Mouse (Mus musculus) granulocyte monocyte progenitor cell, adult 5-6 weeks (primary cell): ENCODE results near the gene Sepsecs. TPM values are rescaled to one million over a fixed set of nuclear protein-coding genes. Genes with fewer than 3 reads are reported as not detected.

ENCODE experiments used
- ATAC-seq: replicated peaks from 2 replicates; pipeline ENCODE4 v1.8.0; 2016; ENCODE audit warnings: mild to moderate bottlenecking, moderate TSS enrichment, inconsistent platforms; ENCODE audit not compliant: poor library complexity, severe bottlenecking
- total RNA-seq, 2 experiments: library from RNA; stranded (forward) in 1 of 2; stranded (reverse) in 1 of 2; fragments of 200-712, 200-1000 nt in 1 of 2; fragments of >200 nt in 1 of 2; fragmentation: Nextera tagmentation in 1 of 2; gene quantifications; 2 replicates each; pipeline ENCODE4 v1.2.3; 2014 to 2017

Sepsecs gene
- total RNA-seq, 2 experiments from 2014 or later: 11.6 to 13.7 TPM

DNA sequence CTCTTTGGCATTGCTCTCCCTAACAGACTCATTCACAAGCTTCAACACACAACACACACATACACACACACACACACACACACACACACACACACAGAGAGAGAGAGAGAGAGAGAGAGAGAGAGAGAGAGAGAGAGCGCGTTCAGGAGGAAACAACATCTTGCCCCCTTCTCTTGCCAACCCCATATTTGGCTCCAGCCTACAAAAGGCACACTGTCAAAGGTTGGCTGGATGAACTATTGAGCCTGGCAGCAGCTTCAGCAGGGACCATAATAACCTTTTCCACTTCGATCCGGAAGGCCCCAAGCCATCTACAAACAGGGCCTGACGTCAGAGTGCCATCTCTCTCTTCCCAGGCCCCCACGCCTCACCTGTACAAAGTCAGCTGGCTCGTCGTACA, 56.7 kb downstream of the Sepsecs start:
- no peak for ATAC-seq

DNA sequence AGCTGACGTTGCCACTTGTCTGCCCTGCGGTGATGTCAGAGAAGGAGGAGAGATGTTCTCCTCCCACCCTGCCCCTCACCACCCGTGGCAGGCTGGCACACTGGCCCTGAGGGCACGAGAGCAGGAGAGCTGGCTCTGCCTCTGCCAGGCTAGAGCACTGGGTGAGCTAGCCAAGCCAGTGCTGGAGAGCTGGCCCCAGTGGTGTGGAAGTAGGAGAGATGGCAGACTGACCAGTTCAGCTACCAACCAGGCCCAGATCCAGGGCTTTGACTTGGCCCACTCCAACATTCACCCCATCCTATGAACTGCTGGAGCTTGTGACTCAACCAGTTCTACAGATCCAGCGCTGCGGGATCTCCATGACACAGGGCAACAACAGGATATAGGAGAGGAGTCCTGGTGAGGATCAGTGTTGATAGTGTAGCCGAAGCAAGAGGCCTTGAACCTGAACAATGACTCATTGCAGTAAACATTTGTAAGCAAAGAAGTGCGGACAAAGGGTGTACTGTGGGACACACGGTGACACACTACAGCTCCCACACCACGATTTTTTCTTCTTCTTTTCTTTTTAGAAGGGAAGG, 58.1 kb downstream of the Sepsecs start:
- no peak for ATAC-seq

DNA sequence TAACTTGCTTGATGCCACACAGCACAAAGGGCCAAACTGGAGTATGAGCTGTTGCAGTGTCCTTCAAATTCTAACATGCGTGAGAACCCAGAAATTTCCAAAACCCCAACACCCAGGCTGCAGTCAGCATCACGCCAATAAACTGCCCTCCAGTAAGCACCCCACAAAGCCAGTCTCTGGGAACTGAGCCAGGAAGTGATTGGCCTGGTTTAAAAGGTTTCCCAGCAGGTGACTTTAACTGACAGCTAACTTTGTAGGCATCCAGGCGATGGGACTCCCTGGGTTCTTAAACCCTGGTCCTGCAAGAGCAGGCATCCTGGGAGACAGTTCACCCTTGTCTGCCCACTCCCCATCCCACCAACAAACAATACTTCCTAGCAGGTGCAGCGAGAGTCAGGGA, 59.2 kb downstream of the Sepsecs start:
- ATAC-seq: no peak

DNA sequence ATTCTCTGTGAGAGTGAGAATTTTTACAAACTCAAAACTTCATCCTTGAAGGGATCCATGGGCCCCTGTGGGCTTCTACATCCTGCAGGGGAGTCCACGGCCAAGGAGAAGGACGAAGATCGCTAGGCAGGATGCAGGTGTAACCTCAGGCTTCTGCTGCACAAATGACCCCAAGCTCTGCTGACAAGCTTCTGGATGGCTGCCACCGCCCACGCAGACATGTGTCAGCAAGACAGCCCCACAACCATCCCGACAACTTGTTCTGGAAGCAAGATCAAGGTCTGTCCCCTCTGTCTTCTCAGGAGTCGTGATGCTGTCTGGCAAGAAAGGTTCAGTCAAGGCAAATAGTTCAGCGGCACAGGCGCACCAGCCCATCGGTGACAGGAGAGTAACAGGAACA, 59.8 kb downstream of the Sepsecs start:
- ATAC-seq: no peak

DNA sequence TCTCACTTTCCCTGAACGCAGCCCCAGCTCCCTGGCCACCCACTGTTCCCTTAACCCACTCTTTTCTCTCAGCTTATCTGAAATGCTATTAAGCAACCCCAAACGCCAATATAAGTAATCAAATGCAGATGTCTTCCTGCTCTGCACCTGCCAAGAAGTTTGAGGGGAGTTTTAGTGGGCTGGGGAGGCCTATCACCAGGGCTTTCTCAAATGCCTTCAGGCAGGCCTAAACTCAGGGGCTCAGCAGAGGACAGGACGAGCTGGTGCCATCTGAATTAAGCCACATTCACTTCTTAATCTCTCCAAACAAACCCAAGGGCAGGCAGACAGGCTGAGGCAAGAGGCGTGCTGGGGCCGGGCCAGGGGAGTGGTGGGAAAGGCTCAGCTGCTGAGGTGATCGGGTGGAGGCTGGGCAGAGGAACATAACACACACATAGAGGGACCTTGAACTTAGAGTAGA, 64.9 kb downstream of the Sepsecs start:
- ATAC-seq: no peak

DNA sequence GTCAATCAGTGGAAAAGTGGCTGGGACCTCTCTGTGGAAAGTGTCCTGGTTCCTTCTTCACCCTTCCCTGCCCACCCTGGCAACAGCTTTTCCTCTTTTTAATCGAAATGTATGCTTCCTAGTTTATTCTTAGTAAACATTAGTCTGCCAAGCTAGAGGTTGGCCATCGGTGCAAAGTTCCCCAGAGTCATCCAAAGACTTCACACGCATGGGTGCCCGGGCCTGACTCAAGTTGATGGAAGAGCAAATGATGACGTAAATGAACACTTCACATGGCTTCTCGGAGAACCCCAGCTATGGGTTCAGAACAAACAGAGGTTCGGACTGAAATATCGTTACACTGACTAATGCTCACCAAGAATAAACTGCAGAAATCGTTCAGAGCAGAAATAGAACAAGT, 78.9 kb downstream of the Sepsecs start:
- no peak for ATAC-seq

Other genes starting within 250 kb of the Sepsecs start
- gene Ccdc149, start 198.2 kb downstream of the Sepsecs start, total RNA-seq (2014; fragmentation: Nextera tagmentation): 1.9 and 5.3 TPM in 2 replicates
- 3.1 and 3.7 TPM in 2 replicates for gene Ccdc149, start 198.2 kb downstream of the Sepsecs start, total RNA-seq (2017)
- gene Lgi2, start 103.2 kb downstream of the Sepsecs start, total RNA-seq (2014; fragmentation: Nextera tagmentation): not detected in 2 replicates
- not detected in 2 replicates for gene Lgi2, start 103.2 kb downstream of the Sepsecs start, total RNA-seq (2017)
- 25.9 and 31.2 TPM in 2 replicates for gene Pi4k2b, start 71.9 kb upstream of the Sepsecs start, total RNA-seq (2014; fragmentation: Nextera tagmentation)
- gene Pi4k2b, start 71.9 kb upstream of the Sepsecs start, total RNA-seq (2017): 35.9 and 38.8 TPM in 2 replicates
- gene Zcchc4, start 105.7 kb upstream of the Sepsecs start, total RNA-seq (2014; fragmentation: Nextera tagmentation): 28.0 and 31.4 TPM in 2 replicates
- 30.3 and 31.9 TPM in 2 replicates for gene Zcchc4, start 105.7 kb upstream of the Sepsecs start, total RNA-seq (2017)
- gene Anapc4, start 164.3 kb upstream of the Sepsecs start, total RNA-seq (2014; fragmentation: Nextera tagmentation): 71.3 and 92.1 TPM in 2 replicates
- 63.8 and 70.1 TPM in 2 replicates for gene Anapc4, start 164.3 kb upstream of the Sepsecs start, total RNA-seq (2017)